Mouse (Mus musculus): Measurements from ENCODE around the gene Crk. TPM values are rescaled to one million over a fixed set of nuclear protein-coding genes. Genes with fewer than 3 reads are reported as not detected.
A peak's percentile ranks its signal among the peaks of the same experiment; 100 is the strongest.

Crk gene
- total RNA-seq (2021): 100 to 1,000 TPM; 119 TPM
- long read RNA-seq, experiment 1, full-length matches to known transcripts: 33 of 49 reads
- long read RNA-seq, experiment 1, partial matches to known transcripts: 4 of 49 reads
- long read RNA-seq, experiment 1, other reads (novel, unspliced or antisense): 12 of 49 reads
- long read RNA-seq, experiment 2, full-length matches to known transcripts: 12 of 17 reads
- long read RNA-seq, experiment 2, partial matches to known transcripts: 4 of 17 reads
- long read RNA-seq, experiment 2, other reads (novel, unspliced or antisense): 1 of 17 reads

- DNase-seq: peak; percentile 99 to 100
Observed at GRCm38 (mm10) chr11:75678747-75679438, at the start of gene Crk. Gene Crk (plus strand): TSS chr11:75679259.

GRCm38 (mm10) chr11:75630098-75630497 is 49.0 kb upstream of the Crk start:
- no peak for DNase-seq

DNA sequence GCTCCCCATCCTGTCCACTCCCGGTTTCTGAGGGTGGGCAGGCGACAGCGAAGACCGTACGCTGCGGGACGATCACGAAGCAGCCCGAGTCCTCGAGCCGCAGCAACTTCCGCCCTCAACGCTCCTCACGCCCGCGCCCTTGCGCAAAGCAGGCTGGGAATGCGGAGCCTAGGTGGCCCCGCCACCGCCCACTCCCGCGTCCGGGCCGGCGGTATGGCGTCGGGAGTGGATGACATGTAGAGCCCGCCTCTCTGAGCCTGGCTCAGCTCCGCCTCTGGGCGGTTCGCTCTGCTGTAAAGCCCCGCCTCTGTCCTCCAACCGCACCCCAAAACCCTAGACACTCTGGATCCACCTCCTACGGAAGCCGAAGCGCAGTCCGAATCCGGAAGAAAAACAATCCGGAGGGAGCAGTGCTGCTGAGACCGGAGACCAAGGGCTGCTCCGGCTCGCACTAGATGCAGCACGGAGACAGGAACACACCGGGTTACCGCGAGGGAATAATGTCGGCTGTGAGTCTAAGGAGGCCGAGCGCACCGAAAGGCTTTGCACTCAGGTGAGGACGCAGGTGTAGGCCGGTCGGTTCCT is 48.3 kb upstream of the Crk start, which contains the start of gene Inpp5k:
Inpp5k (plus strand) TSS at position 344 of the 585 bp plus-strand sequence.
- peak; percentile 97 for DNase-seq

DNA sequence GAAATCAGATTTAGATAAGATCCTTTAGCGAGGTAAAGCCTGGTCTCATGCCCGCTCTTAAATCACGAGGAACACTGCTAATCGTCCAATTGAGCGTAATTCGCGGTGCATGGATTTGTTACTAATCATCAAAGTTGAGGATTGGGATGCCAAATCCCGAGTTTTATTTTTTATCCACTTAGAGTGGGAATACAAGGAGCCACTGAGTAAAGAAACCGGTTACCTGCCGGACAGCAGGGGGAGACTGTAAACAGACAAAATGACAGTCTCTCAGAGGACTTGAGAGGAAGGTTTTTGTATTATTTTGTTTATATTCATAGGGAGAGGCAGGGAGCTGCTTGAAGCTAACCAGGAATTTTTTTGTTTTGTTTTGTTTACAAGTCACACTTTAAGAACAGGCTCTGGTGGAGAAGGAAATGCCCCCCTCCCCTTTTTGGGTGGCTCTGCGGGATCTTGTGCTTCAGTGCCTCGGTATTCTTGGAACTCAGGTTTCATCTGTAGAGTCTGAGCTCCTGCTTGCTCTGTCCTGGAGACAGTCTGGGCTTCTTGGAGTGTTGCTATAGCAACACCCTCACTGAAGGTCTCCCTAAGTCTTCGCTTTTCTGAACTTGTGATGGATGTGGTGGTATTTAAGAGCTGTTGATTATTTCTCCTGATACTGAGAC is 47.4 kb upstream of the Crk start:
- DNase-seq: no peak

- DNase-seq: no peak
Observed at GRCm38 (mm10) chr11:75632921-75633320, 46.1 kb upstream of the Crk start.

- no peak for DNase-seq
Observed at GRCm38 (mm10) chr11:75634801-75635200, 44.3 kb upstream of the Crk start.

DNA sequence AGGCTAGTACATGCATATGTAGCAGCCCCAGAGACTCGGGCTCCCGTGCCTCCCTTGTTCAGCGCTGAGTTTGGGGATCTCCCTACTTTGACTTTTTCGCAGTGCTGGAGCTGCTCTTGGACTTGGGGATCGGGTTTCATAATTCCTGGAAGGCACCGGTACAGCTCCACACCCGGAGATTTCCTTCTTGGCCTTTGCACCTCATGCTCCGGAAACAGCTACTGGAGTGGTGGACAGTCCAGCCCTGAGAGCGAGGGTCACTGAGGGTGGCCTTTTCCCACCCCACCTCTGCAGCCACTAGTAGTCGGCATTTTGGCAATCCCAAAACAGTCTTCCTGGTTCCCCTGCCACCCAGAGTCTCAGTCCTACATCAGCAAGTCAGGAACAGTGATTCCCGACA is 43.7 kb upstream of the Crk start:
- no peak for DNase-seq

DNA sequence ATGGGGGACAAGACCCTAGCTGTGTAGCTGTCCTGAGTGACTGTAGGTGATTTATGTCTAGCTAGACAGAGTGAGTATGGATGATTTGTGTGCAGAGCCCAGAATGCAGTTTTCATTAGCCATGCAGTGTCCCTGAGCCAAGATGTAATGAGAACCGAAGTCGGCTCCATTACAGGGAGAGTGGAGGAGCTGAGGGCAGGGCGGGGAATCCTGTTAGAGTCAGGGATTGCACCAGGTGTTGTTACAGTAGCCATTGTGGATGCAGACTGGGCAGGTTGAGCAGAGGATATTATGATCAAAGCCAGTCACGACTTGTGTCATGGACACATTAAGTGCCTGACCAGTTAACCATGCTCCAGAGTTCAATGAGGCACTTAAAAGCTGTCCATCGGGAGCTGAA is 35.7 kb upstream of the Crk start:
- DNase-seq: no peak

DNA sequence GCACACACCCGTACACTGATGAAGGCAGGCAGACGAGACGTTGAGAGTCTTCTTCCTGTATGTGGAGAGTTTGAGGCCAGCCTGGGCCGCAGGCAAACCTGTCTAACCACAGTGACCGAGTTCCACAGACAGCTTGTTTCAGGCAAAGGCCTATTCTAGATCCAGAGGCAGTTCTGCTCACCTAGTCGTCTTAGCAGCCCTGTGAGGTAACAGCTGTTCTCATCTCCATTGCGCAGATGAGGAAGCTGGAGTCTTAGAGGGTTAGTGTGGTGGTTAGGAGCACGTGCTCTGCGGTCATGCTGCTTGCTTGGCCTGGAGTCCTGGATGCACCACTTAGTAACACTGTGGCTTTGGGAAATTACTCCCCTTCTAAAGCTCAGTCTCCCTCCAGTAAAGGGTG is 34.4 kb upstream of the Crk start:
- no peak for DNase-seq

DNA sequence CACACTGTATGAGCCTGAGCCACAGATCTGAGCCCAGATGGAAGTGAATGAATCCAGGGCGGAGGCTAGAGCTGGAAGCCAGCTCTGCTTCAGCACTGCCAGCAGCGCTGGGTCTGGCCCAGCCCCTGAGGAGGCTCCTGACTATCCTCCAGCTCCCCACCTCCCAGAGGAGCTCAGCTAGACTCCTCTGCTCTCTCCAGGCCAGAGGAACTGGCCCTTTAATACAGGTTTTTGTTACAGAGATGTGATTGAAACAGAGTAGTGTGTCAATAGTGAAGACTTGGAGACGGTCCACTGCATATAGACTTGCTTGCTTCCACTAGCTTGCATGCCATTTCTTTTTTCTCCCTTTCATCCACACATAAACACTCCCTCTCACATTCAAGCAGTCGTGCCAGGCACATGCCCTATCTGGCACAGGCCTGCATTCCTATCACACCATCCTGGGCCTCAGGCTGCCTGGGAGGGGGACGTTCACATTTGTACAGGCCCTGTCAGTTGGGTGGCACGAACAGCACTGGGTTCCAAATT is 31.3 kb upstream of the Crk start:
- peak in 1 of 2 experiments; percentile 62 for DNase-seq

GRCm38 (mm10) chr11:75649155-75649561 is 29.9 kb upstream of the Crk start:
- DNase-seq: peak; percentile 42 to 50

GRCm38 (mm10) chr11:75650311-75650710 is 28.7 kb upstream of the Crk start, which contains the start of gene Myo1c:
Gene Myo1c (plus strand): TSS chr11:75650504.
- DNase-seq: peak; percentile 49 to 69

DNA sequence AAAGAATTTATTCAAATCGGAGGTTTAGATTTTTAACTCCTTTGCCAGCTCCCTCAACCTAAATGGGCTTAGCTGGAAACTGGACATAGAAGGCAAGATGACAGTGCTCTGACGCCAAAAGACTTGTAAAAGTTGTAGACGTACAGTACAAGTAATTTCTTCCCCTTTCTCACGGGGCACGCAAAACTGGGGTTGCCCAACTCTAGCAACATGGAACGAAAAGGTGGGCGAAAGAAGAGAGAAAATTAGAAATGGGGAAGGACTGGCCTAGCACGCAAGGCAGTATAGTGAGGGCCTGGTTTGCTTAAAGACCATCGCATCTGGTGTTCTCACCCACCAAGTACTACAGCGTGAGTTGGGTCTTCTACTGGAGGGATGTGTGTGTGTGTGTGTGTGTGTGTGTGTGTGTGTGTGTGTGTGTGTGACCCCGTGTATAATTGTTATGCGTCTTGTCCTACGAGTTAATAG is 28.1 kb upstream of the Crk start:
- no peak for DNase-seq

DNA sequence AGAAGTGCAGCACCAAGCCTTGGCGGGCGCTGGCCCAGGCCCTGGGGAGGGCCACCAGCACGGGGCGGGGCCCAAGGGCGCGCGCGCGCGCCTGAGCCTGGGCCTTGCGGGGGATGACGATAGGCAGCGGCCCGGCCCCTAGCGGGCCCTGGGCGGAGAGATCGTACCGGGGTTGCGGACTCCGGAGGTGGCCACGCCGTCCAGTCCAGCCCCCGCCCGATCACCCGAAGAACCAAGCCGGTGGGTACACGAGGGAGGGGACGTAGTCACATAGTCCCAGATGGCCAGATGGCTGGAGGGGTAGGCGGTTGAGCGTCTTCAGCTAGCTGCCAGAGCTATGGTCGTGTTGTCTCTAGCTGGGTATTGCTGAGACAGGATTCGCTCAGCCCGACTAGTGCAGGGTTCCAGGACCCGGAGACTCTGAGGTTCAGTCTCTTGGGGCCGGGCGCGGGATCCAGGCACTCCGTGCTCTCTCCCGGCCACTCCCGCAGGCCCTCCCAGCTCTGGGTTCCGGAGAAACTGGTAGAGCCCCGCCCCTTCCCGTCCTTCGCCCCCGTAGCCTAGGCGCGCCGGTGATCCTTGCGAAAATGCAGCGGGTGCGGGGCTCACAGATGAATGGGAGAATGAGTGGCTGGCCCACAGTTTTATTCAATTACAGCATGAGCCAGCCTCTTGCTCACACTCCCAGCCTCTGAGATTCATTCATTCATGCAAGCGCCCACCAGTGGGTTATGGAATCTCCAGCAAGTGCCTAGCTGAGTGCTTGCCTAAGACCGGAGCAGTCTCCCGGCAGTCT is 27.4 kb upstream of the Crk start:
- peak; percentile 93 for DNase-seq

DNA sequence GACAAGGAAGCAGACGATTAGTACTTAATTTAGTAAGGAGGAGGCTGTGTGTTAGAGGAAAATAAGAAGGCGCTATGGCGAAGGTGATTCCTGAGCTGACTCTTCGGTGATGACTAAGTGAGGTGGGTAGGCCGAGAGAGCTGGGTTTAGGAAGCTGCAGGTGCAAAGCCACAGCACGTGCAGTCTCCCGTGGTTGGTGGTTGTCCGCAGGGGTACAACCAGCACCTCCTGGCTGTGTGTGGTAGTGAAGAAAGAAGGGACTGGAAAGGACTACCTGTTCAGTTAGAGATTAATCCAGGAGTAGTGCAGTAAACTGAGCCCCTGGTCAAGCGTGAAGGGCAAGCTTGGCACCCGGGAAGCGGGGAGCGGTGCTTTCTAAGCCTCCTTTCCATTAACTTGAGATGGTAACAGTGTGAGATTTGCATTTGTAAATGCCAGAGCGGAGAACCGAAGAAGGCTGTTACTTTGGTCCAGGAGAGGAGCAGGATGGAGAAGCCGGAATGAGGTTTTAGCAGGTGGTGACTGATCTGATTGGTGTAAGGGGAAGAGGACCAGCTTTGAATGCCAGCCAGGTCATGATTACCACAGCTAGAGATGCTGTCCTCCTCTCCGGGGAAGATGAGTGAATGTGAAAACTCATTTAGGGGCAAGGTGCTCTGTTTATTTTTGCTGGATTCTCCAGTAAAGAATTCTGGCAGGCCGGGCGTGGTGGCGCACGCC is 26.7 kb upstream of the Crk start:
- DNase-seq: no peak

DNA sequence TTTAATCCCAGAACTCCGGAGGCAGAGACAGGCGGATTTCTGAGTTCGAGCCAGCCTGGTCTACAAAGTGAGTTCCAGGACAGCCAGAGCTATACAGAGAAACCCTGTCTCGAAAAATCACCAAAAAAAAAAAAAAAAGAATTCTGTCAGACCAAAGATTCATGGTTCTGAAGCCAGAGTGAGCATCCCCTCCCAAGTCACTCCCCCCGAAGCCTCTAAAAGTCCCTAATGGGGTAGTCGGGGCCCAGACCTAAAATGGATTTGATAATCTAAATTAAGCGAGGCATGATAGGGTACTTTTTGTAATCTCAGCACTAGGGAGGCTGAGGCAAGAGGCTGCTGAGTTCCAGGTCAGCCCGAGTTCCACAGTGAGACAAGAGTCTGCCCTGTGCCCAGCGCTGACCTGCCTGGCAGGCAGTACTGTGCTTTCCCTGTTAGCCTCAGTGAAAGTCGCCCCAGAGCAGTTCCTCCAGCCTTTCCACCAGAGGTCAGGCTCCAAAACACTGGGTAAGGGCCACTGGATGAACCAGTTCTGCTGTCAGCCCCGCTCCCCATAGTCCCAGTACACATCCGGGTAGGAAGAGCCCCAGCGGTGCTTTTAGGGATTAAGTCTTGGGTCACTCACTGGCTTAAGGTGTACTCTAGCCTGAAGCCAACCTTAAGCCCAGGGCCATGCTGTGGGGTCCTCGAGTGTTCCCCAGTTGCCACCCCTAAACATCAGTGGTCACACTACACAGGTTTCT is 25.9 kb upstream of the Crk start:
- peak in 1 of 2 experiments; percentile 42 for DNase-seq

DNA sequence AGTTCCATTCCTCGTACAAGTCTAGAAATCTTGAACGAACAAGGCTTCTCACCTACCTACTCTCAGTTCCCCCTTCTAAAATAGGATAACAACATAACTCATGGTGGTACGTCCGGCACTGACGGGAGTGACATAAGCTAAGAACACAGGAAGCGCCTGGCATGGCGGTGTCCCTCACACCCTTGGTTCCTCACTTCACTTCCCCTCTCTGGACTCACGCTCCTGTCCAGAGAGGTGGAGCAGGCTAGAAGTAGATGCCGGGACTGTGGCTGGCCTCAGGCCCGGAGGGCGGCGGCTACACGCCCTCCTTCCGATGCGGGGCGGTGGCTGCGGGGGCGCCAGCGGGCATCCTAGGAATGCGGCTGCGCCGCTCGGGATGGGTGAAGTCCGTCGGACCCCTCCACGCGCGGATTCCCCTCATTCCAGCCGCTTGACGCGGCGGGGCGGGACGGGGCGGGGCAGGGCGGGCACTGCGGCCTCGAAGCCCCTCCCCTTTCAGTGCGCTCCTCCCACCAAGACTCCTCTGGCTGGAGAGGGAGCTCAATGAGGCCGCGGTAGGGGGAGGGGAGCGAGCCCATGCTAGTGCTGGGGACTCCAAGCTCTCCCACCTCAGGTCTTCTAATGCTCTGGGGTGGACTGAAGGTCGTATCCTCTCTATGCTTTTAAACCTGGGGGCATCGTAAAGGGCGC is 25.1 kb upstream of the Crk start:
- DNase-seq: peak; percentile 84 to 89

GRCm38 (mm10) chr11:75654471-75655390 is 24.3 kb upstream of the Crk start:
- DNase-seq: peak in 1 of 2 experiments; percentile 43

Measured in adrenal gland, postnatal 36 days (tissue).